Mouse (Mus musculus) kidney, adult 9 months (tissue): ENCODE data around the gene Riox2.
"Not testable (repeated sequence)": the region's sequence is repeated elsewhere in the genome, so short reads cannot be mapped to it uniquely, and the experiment has no call there.

ENCODE experiments used
- DNase-seq: peaks from one replicate; pipeline ENCODE4 v3.0.0; 2022

The Riox2 gene

GRCm38 (mm10) chr16:59471637-59472278, at the start of gene Riox2:
Gene Riox2, plus strand, starts transcription at chr16:59471775.
- DNase-seq, result peak; percentile 84

- DNase-seq, result no peak
Measured at GRCm38 (mm10) chr16:59427960-59428359, 43.6 kb upstream of the Riox2 start.

GRCm38 (mm10) chr16:59433181-59433580, 38.4 kb upstream of the Riox2 start:
- no peak for DNase-seq

GRCm38 (mm10) chr16:59444880-59445559, 26.6 kb upstream of the Riox2 start:
- peak; percentile 55 for DNase-seq

- no peak for DNase-seq
Measured at GRCm38 (mm10) chr16:59448181-59448580, 23.4 kb upstream of the Riox2 start.

- DNase-seq, result no peak
Measured at GRCm38 (mm10) chr16:59449092-59449491, 22.5 kb upstream of the Riox2 start.

GRCm38 (mm10) chr16:59451813-59452212, 19.8 kb upstream of the Riox2 start:
- no peak for DNase-seq

- DNase-seq, result not testable (repeated sequence)
Measured at GRCm38 (mm10) chr16:59459259-59459861, 12.2 kb upstream of the Riox2 start.

- DNase-seq, result no peak
Measured at GRCm38 (mm10) chr16:59463567-59463966, 8.0 kb upstream of the Riox2 start.

GRCm38 (mm10) chr16:59463973-59464372, 7.6 kb upstream of the Riox2 start:
- no peak for DNase-seq

- DNase-seq, result no peak
Measured at GRCm38 (mm10) chr16:59469846-59470245, 1.7 kb upstream of the Riox2 start.

GRCm38 (mm10) chr16:59472546-59472945, 971 bp downstream of the Riox2 start:
- DNase-seq, result no peak

GRCm38 (mm10) chr16:59474788-59475187, 3.2 kb downstream of the Riox2 start:
- peak; percentile 76 for DNase-seq

- no peak for DNase-seq
Measured at GRCm38 (mm10) chr16:59477955-59478354, 6.4 kb downstream of the Riox2 start.

- peak; percentile 52 for DNase-seq
Measured at GRCm38 (mm10) chr16:59487239-59487638, 15.7 kb downstream of the Riox2 start.

GRCm38 (mm10) chr16:59487975-59488548, 16.5 kb downstream of the Riox2 start:
- no peak for DNase-seq

GRCm38 (mm10) chr16:59493199-59493598, 21.6 kb downstream of the Riox2 start:
- DNase-seq, result peak; percentile 80

- peak; percentile 83 for DNase-seq
Measured at GRCm38 (mm10) chr16:59497947-59498346, 26.4 kb downstream of the Riox2 start.

- no peak for DNase-seq
Measured at GRCm38 (mm10) chr16:59499180-59499579, 27.6 kb downstream of the Riox2 start.

- no peak for DNase-seq
Measured at GRCm38 (mm10) chr16:59509830-59510229, 38.3 kb downstream of the Riox2 start.

- DNase-seq, result no peak
Measured at GRCm38 (mm10) chr16:59515169-59515568, 43.6 kb downstream of the Riox2 start.

- DNase-seq, result no peak
Measured at GRCm38 (mm10) chr16:59516965-59517364, 45.4 kb downstream of the Riox2 start.

GRCm38 (mm10) chr16:59517447-59518219, 46.1 kb downstream of the Riox2 start:
- no peak for DNase-seq
